Mouse (Mus musculus) heart, adult 9 months (tissue): Measurements from ENCODE around the gene Mpo.
A peak's percentile ranks its signal among the peaks of the same experiment; 100 is the strongest.

Experiments
- DNase-seq, 2 experiments: peaks; one replicate each; pipeline ENCODE4 v3.0.0; 2022; ENCODE audit warnings: low spot score in 2 of 2

Mpo gene

DNA sequence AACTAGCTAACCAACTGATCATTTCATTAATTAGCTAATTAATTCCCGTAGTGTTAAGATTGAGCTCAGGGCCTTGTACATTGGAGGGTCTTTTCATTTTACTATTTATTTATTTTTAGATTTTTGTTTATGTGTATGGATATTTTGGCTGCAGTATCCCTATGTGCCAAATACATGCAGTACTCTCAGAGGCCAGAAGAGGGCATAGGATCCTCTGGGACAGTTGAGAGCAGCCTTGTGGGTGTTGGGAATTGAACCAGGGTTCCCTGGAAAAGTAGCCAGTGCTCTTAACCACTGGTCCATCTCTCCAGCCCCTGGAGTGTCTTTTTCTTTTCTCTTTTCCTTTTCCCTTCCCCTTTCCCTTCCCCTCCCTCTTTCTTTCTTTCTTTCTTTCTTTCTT is 12.1 kb downstream of the Mpo start:
- DNase-seq = no peak

DNA sequence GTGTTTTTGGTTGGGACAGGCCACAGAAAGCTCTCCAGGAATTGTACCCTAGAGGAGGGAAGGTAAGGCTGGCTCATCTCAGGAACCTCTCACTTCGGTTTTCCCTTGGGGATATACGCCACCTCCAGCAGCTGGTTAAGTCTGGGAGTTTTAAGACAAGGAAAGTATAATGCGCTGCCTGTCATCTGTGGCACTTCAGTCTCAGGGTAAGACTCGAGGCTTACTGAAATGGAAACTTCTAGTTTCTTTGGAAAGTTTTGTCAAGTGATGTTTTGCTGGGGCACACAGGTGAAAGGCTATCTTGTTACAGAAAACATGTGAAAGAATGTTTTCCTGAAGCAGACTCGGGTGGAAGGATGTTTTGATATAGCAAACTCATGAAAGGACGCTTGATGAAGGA is 14.1 kb downstream of the Mpo start:
- no peak for DNase-seq

DNA sequence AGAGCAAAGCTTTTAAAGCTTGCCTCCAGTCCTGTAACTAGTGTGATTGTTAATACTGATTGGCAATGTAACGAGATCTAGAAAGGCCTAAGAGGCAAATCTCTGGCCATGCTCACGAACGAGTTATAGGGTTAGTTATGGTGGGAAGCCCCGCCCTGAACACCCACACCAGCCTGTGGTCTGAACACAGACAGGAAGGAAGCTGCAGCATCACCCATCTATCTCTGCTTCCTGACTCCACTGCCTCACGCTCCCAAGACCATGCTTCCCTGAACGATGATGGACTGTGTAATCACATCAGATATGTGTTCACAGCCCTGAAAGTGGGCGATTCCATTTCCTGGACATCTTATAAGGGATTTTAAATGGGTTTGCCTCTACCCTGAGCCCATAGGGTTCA is 14.9 kb downstream of the Mpo start:
- no peak for DNase-seq

DNA sequence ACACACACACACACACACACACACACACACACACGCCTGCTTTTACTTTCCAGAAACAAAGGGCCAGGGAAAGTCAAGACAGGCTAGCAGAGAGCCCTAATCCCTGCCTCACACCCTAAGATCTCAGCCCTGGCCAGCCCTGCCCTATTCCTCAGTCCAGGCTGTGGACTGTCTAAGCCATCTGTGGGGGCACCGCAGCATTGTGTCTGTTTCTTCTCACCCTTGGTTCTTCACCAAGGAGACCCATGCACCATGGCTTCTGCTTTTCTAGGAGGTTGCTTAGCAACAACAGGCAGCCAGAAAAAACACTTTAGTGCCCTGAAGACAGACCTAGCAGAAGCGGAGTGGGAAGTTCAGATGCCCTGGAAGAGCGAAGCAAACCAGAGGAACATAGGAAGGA is 18.0 kb downstream of the Mpo start:
- DNase-seq = no peak

DNA sequence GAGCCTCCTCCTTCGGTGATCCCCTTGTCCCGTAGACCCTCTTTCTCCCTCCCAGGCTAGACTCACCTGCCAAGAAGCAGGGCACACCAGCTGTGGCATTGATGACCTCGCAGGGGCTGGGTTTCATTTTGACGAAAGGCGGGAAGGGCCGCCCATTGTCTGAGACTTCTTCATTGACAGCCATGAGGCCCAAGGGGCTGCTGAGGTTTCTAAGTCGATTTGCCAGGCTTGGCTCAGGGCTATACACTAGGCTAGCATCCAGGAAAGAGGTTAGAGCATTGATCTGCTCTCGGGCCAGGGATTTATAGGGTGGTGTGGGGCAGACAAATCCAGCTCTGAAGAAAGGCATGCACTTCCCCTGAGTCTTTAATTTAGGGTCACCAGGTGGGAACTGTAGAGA is 21.4 kb downstream of the Mpo start:
- DNase-seq = no peak

DNA sequence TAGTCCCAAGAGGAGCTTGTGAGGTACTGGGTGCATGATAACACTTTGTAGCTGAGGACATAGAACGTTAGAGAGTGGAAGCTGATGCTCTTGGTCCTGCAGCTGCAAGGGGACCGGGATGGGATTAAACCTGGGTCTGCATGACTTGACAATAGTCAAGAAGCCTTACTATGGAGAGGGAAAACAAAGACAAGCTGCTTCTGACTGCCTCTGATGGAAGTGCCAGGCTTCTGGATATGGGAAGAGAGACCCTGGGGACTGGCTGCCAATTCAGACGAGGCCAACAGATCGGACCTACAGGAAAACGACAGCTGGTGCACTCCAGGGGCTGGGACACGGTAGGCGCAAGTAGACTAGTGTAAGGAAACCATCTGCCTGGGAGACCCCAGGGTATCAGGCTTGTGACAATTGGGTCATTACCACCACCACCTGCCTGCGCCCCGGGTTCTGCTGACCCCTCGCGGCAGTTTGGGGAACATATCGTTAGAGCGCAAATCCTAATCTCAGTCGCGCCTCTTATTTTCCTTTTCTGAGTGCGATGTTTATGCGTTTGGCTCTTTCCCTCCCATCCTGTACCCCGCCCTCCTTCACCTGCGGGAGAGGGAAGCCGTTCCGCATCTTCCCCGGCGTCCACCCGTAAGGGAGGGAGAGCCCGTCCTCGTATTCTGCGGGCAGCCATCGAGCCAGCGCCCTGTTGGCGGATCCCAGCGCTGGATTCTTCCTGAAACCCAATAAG is 23.5 kb downstream of the Mpo start:
- DNase-seq = no peak

DNA sequence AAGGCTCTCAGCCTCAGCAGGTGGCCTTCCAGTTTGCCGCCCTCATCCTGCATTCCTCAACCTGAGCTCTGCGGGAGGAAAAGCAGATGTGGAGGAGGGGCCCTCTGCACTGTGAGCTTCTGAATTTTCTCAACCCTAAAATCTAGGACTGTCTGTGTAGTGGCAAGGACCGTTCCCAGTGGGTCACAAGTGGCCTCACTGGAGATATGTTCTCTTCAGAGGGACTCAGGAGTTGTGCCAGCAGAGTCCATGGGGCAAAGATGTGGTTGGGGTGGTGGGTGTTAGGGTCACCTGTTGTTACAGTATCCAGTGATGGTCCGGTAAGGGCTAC is 24.0 kb downstream of the Mpo start:
- DNase-seq = no peak

DNA sequence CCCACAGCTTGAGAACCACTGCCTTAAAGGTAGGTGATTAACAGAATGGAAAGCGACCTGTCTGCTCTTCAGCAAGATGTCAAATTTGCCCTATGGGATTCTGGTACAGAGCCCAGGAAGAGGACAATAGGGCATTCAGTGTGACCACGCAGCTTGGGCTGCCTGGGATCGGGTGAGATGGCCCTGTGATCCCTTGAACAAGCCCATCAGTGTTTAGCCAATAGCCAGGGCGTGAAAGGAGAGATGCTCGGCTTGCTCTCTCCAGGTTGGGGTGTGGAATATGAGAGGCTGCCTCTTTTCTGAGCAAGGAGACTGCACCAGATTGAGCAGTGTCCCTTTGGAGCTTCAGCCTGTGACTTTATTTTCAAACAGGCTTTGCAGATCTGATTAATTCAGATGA is 28.1 kb downstream of the Mpo start:
- DNase-seq = no peak

DNA sequence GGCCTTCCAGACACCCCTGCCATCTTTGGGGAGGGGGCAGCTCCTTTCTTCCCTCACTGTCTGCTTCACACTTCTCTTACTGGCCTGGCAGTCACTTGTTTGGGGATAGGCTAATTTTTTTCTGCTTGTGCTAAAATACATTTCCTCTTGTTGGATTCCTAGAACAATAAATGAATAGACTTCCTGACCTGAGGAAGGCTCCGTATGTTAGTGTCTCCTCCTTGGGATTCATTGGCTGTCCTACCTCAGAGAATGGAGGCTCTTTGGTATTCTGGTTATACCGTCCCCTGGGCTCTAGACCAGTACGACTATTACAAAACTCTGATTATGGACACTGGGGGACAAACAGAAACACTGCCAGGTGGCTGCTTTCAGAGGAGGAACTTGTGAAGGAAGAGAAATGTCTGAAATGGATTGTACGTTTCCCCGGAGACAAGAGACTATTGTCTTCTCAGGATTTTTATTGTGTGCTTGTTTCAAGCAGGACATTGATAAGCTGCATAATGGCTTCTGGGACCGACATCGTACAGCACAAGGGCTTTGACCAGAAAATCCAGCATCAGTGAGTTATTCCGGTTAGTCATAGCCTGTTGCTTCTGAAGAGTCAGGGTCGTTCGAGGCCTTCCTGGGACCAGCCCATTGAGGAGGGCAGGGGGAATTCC is 35.0 kb downstream of the Mpo start, which contains the start of gene Lpo:
Lpo (minus strand) TSS at position 51 of the 662 bp plus-strand sequence.
- DNase-seq = no peak

DNA sequence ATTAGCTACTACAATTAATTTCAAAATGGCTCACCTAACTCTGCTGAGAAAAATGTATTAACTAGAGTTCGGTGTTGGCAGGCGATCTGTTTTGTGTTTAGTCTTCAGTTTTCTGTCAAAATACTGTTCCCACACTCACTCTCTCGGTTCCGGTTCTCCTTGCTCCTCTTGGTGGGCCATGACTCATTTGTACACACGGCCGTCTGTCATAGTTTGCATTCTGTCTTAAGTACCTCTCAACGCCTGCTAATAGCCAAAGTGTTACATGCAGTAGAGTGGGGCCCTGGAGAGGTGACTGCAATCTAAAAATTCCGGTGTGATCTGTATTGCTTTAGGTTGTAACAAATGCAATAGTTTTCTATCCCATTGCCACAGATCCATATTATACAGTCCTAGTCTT is 47.3 kb downstream of the Mpo start:
- no peak for DNase-seq

DNA sequence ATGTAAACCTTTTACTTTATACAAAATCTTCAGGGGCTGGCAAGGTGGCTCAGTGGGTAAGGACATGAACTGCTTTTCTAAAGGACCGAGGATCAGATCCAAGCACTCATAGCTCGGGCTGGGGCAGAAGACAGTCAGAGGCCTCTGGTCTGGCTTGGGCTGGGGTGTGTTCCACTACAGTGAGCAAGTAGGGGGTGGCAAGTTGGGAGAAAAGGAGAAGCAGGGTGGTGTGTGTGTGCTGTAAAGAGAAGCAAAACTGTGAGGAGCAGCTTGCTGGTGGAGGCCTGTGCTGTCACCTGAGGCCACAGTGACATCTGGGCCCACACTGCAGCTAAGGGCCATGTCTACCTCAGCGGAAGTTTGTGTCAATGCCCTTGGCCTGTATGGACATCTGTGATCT is 48.1 kb downstream of the Mpo start:
- no peak for DNase-seq

DNA sequence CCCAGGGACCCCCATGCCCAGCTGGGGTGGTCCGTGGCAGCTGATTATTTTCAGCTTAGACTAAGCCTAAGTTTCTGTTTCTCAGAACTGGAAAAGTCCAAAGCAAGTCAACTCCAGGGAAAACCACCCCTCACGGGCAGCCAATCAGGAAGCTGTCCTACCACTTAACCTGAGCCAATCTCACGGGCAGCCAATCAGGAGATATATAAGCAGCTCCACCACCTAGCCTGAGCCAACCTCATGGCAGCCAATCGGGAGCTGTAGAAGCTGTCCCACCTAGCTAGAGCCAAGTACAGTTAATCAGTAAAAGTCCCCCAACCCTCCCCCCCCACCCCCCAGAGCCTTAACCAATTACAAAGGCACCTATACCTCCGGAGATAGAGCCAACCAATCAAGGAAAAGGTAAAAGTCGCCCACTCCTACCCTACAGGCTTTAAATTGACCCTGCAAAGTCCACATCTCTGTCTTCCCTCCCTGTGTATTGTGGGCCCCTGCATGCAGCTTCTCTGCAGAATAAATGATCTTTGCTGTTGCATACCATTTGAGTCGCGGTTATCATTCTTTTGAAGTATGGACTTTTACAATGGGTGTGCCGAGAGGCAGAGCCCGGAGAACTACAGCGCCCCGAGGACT is 53.7 kb downstream of the Mpo start:
- DNase-seq = no peak

DNA sequence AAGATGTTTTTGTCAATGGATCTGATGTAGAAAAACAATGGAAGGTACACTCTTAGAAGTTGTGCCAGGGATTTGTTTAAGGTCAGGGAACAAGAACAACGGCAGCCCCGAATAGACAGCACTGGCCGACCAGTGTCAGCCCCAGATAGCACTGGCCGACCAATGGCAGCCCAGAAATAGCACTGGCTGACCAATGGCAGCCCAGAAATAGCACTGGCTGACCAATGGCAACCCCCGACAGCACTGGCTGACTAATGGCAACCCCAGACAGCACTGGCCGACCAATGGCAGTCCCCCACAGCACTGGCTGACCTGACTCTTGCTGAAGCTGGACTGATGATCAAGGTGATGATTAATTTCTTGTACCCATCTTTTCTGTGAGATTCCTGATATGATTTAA is 54.5 kb downstream of the Mpo start:
- DNase-seq = no peak

DNA sequence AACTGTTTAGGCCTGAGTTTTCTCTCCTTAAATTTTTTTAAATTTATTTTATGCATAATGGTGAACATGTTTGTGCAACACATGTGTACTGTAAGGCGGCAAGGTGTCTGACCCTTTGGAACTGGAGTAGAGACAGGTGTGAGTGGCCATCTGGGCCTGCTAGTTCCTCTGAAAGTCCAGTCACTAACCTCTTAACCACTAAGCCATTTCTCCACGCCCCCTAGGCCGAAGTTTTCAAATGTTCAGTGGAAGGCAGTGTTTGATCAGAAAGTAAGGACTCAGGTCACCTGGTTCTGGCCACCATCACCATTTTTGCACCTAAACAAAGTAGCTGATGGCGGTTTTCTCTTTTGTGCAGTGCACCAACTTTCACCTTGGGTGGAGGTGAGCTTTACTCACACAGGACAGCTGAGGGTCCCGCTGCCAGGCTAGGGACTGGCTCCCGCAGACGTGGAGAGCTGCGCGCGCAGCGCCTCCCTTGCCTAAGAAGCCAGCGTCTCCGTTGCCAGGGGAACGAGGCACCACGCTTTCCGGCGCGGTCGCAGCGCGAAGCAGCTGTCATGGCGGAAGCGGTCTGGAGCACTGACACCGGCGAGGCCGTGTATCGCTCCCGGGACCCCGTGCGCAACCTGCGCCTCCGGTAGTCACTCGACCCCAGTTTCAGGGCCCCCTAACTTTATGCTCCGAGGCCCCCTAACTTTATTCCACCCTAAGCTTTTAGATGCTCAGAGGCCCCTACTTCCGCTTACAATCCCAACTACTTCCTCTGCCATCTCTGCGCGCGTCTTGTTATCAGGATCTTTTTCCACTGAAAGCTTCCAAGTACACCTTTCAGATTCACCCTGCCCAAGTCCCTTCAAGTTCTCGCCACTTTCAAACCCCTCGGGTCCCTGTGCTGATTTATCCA is 59.6 kb downstream of the Mpo start, which contains the start of gene Mks1:
Mks1 (plus strand) TSS at position 526 of the 907 bp plus-strand sequence.
- DNase-seq = peak; percentile 86 to 89

DNA sequence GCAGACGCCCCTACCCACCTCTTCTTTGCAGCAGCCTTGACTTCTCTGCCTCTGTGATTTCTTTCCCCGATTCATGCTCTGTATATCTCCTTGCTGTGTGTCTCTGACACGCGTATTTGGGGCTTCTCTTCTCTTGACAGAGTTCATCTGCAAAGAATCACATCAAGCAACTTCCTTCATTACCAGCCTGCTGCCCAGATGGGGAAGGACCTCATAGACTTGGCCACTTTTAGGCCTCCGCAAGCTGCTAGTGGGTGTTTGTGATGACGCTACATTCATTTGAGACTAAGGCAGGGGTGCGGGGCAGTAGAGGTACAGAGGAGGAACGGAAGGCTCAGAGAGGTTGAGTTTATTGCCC is 60.2 kb downstream of the Mpo start:
- no peak for DNase-seq
